Mouse (Mus musculus) left cerebral cortex, adult 9 months (tissue): Measurements from ENCODE around the gene Ankrd24.
"Not testable (repeated sequence)": the region's sequence is repeated elsewhere in the genome, so short reads cannot be mapped to it uniquely, and the experiment has no call there.

Experiments
- DNase-seq, 2 experiments: peaks; one replicate each; pipeline ENCODE4 v3.0.0; 2022; ENCODE audit warnings: low spot score in 2 of 2

Ankrd24 gene

GRCm38 (mm10) chr10:81605666-81605973, 22.7 kb upstream of the Ankrd24 start:
- DNase-seq = no peak

GRCm38 (mm10) chr10:81605974-81606751, 22.2 kb upstream of the Ankrd24 start, which contains the start of gene BC025920:
BC025920 (plus strand) TSS chr10:81606270.
- DNase-seq = peak; percentile 96 to 97

- no peak for DNase-seq
These were observed 20.0 kb upstream of the Ankrd24 start for GRCm38 (mm10) chr10:81608308-81608707.

GRCm38 (mm10) chr10:81612779-81613178, 15.6 kb upstream of the Ankrd24 start:
- DNase-seq = no peak

GRCm38 (mm10) chr10:81615486-81615885, 12.9 kb upstream of the Ankrd24 start:
- DNase-seq = no peak

GRCm38 (mm10) chr10:81619976-81620375, 8.4 kb upstream of the Ankrd24 start:
- DNase-seq = no peak

GRCm38 (mm10) chr10:81620786-81621185, 7.6 kb upstream of the Ankrd24 start:
- no peak for DNase-seq

GRCm38 (mm10) chr10:81623441-81623840, 4.9 kb upstream of the Ankrd24 start:
- DNase-seq = no peak

GRCm38 (mm10) chr10:81626101-81626993, 2.0 kb upstream of the Ankrd24 start:
- no peak for DNase-seq

GRCm38 (mm10) chr10:81626994-81627835, 1.1 kb upstream of the Ankrd24 start, which contains the start of gene Sirt6:
Sirt6 (minus strand) TSS chr10:81627797.
- DNase-seq = peak; percentile 89 to 94

- no peak for DNase-seq
These were observed 512 bp upstream of the Ankrd24 start for GRCm38 (mm10) chr10:81627836-81628220.

GRCm38 (mm10) chr10:81633253-81634099, 5.1 kb downstream of the Ankrd24 start:
- DNase-seq = peak; percentile 83 to 90

- no peak for DNase-seq
These were observed 8.0 kb downstream of the Ankrd24 start for GRCm38 (mm10) chr10:81636338-81636737.

GRCm38 (mm10) chr10:81638101-81638500, 9.8 kb downstream of the Ankrd24 start:
- DNase-seq = no peak

- DNase-seq = not testable (repeated sequence)
These were observed 12.5 kb downstream of the Ankrd24 start for GRCm38 (mm10) chr10:81640825-81641224.

- peak in 1 of 2 experiments; percentile 6 for DNase-seq
These were observed 13.2 kb downstream of the Ankrd24 start for GRCm38 (mm10) chr10:81641566-81641965.

- DNase-seq = peak in 1 of 2 experiments; percentile 22
These were observed 13.8 kb downstream of the Ankrd24 start for GRCm38 (mm10) chr10:81641978-81642647.

GRCm38 (mm10) chr10:81642648-81643448, 14.5 kb downstream of the Ankrd24 start:
- DNase-seq = no peak

- DNase-seq = peak; percentile 92 to 94
These were observed 15.2 kb downstream of the Ankrd24 start for GRCm38 (mm10) chr10:81643449-81644055.
